In genomic region chr1:190137943-190138342, GRCm38 (mm10) we compare ENCODE assay signal across 13 mouse cellular contexts. TPM values are rescaled to one million over a fixed set of nuclear protein-coding genes. Genes with fewer than 3 reads are reported as not detected.
A peak's percentile ranks its signal among the peaks of the same experiment; 100 is the strongest.
DNase-seq lines count a peak whose midpoint lies in the region; ATAC-seq and TF ChIP-seq lines count a peak whose summit lies in the region.
"Had no signal": no experiment of that assay in that cellular context is flagged by ENCODE, and none has a peak within 500 bp of the region (broad histone marks: within the 10 kb centered on the region; RNA-seq: fewer than 3 reads in every experiment).

No protein-coding gene starts in this region.

- no peak for TF ChIP-seq CTCF in layer of hippocampus, adult 2 months (conservative IDR thresholded peaks at IDR 0.05)
- TF ChIP-seq CTCF in lung, adult 2 months (IDR thresholded peaks at IDR 0.05; ENCODE audit: insufficient read depth, low read length): no peak

- ATAC-seq in forebrain, embryonic 15.5 days (replicated peaks): 0 out of 2 replicates have a peak, but pooled peaks have one; percentile 59
- ATAC-seq in midbrain, embryonic 14.5 days (ENCODE audit: low FRiP score, low TSS enrichment): peak; percentile 34; the same call in 1 of the 2 replicates

- H3K4me1 ChIP-seq in forebrain, embryonic 15.5 days: peaks cover 30% of the 10 kb centered on the region
- H3K4me1 ChIP-seq in midbrain, embryonic 14.5 days (ENCODE audit: control insufficient read depth, insufficient read depth, low read length): peaks cover 26% of the 10 kb centered on the region; the same call in 1 of the 2 replicates
- H3K4me1 ChIP-seq in lung, adult 2 months (ENCODE audit: control insufficient read depth, insufficient read depth, low read length): no peaks in the 10 kb centered on the region
- H3K4me1 ChIP-seq: embryonic facial prominence, embryonic 15.5 days; liver, embryonic 13.5 days; stomach, embryonic 15.5 days had no signal

- H3K4me2 ChIP-seq in forebrain, embryonic 15.5 days (replicated peaks): no peak overlapping the region
- no peak overlapping the region for H3K4me2 ChIP-seq in midbrain, embryonic 14.5 days (ENCODE audit: low read length)
- H3K4me2 ChIP-seq: embryonic facial prominence, embryonic 15.5 days; liver, embryonic 13.5 days; stomach, embryonic 15.5 days had no signal

- no peak overlapping the region for H3K9ac ChIP-seq in forebrain, embryonic 15.5 days (replicated peaks)
- no peak overlapping the region for H3K9ac ChIP-seq in midbrain, embryonic 14.5 days (replicated peaks; ENCODE audit: low read length)
- H3K9ac ChIP-seq: embryonic facial prominence, embryonic 15.5 days; liver, embryonic 13.5 days; stomach, embryonic 15.5 days had no signal

- 0 out of 2 replicates have a peak, but pooled peaks cover 3% of the 10 kb centered on the region for H3K27me3 ChIP-seq in forebrain, embryonic 15.5 days
- H3K27me3 ChIP-seq in midbrain, embryonic 14.5 days (ENCODE audit: control insufficient read depth, insufficient read depth, low read length): no peaks in the 10 kb centered on the region
- H3K27me3 ChIP-seq: embryonic facial prominence, embryonic 15.5 days; liver, embryonic 13.5 days; stomach, embryonic 15.5 days had no signal

- no peaks in the 10 kb centered on the region for H3K9me3 ChIP-seq in forebrain, embryonic 15.5 days
- no peaks in the 10 kb centered on the region for H3K9me3 ChIP-seq in midbrain, embryonic 14.5 days (ENCODE audit: control insufficient read depth, low read length)
- H3K9me3 ChIP-seq: embryonic facial prominence, embryonic 15.5 days; liver, embryonic 13.5 days; stomach, embryonic 15.5 days had no signal

- DNase-seq in layer of hippocampus, adult 2 months (ENCODE audit: low spot score in 2 of 2): no peak
- DNase-seq in layer of hippocampus, adult 9-11 months: no peak
- DNase-seq in cerebellum, adult 11-12 months: peak; percentile 23
- peak; percentile 58 for DNase-seq in midbrain, embryonic 14.5 days
- DNase-seq in kidney, postnatal 36 days: no peak
- DNase-seq in lung, adult 2 months: no peak
- no peak for DNase-seq in testis, postnatal 10 days (ENCODE audit: low spot score)
- DNase-seq: heart, postnatal 4 days; liver, embryonic 13.5 days had no signal

- no peak overlapping the region for H3K4me3 ChIP-seq in layer of hippocampus, adult 2 months
- H3K4me3 ChIP-seq in forebrain, embryonic 15.5 days: no peak overlapping the region
- no peak overlapping the region for H3K4me3 ChIP-seq in midbrain, embryonic 14.5 days (replicated peaks; ENCODE audit: low read depth, low read length)
- H3K4me3 ChIP-seq in lung, adult 2 months (replicated peaks; ENCODE audit: extremely low read depth, low read depth, low read length): no peak overlapping the region
- H3K4me3 ChIP-seq: embryonic facial prominence, embryonic 15.5 days; liver, embryonic 13.5 days; stomach, embryonic 15.5 days had no signal

- no peaks in the 10 kb centered on the region for H3K36me3 ChIP-seq in forebrain, embryonic 15.5 days
- no peaks in the 10 kb centered on the region for H3K36me3 ChIP-seq in midbrain, embryonic 14.5 days (ENCODE audit: control insufficient read depth, insufficient read depth, low read length)
- H3K36me3 ChIP-seq: embryonic facial prominence, embryonic 15.5 days; liver, embryonic 13.5 days; stomach, embryonic 15.5 days had no signal

- 22% methylated on average over 10 of the region's 10 CpGs for WGBS in forebrain, embryonic 15.5 days
- 42% methylated on average over 10 of the region's 10 CpGs for WGBS in midbrain, embryonic 14.5 days
- 91% methylated on average over 10 of the region's 10 CpGs for WGBS in lung, adult 2 months

- peak overlapping the region; percentile 67 for H3K27ac ChIP-seq in layer of hippocampus, adult 2 months
- H3K27ac ChIP-seq in forebrain, embryonic 15.5 days (replicated peaks): peak overlapping the region; percentile 54
- H3K27ac ChIP-seq in midbrain, embryonic 14.5 days (replicated peaks; ENCODE audit: low read depth, low read length): peak overlapping the region; percentile 28
- H3K27ac ChIP-seq: embryonic facial prominence, embryonic 15.5 days; liver, embryonic 13.5 days; stomach, embryonic 15.5 days had no signal

- no peak for TF ChIP-seq POLR2A in lung, adult 2 months (IDR thresholded peaks at IDR 0.05; ENCODE audit: borderline replicate concordance, extremely low read depth, low read depth, low read length)

RNA-seq across cellular contexts. Expression of gene Prox1, which starts 32.6 kb away (rescaled TPM):
- total RNA-seq in layer of hippocampus, adult 2 months (2021): 100 to 1,000 TPM; 102 to 112 TPM
- polyA plus RNA-seq in forebrain, embryonic 15.5 days (2015; fragmentation: Nextera tagmentation; extraction: Ambion mirVana): 10.1 and 13.1 TPM in 2 replicates
- polyA plus RNA-seq in midbrain, embryonic 14.5 days (2014; fragmentation: Nextera tagmentation; extraction: Ambion mirVana): 7.8 and 10.7 TPM in 2 replicates
- polyA plus RNA-seq in lung, adult 2 months (2012; rRNA removed): 0.78 and 1.2 TPM in 2 replicates
- total RNA-seq: megakaryocyte progenitor cell, adult 5-6 weeks had no signal

Comparison
In these comparisons a context has a peak if more than half of its experiments do, and no peak if none do; other contexts are left out.
1. DNase-seq: peak in cerebellum, adult 11-12 months (single experiment) and midbrain, embryonic 14.5 days (single experiment); none in layer of hippocampus, adult 2 months (0 of 2), layer of hippocampus, adult 9-11 months (single experiment), kidney, postnatal 36 days (0 of 2), lung, adult 2 months (single experiment) and testis, postnatal 10 days (single experiment).
2. Peak in every context shown above with its lines, with median percentiles within 50 percentile points of each other: H3K27ac ChIP-seq.